Mouse (Mus musculus) stomach, embryonic 14.5 days (tissue): ENCODE data around the gene Gtf3a. TPM values are rescaled to one million over a fixed set of nuclear protein-coding genes. Genes with fewer than 3 reads are reported as not detected.

Experiments
- ATAC-seq: fragments of 200-750 bp; cut with Nextera tagmentation; 2 replicates; pipeline ENCODE4 v1.8.0; 2017; ENCODE audit warnings: low read depth, moderate TSS enrichment; ENCODE audit not compliant: insufficient number of reproducible peaks, insufficient read depth, low FRiP score
- H3K27ac ChIP-seq: fragments of 300-500 bp; sonication (generic); 2 replicates; pipeline ENCODE4 v1.5.1; 2014; ENCODE audit warnings: mild to moderate bottlenecking, low read length, moderate library complexity, mixed read lengths
- H3K27me3 ChIP-seq: fragments of 300-500 bp; sonication (generic); 2 replicates; pipeline ENCODE4 v1.6.1; 2014; ENCODE audit warnings: low read length, control low read depth, mixed read lengths; ENCODE audit not compliant: control insufficient read depth, insufficient read depth
- H3K36me3 ChIP-seq: fragments of 300-500 bp; sonication (generic); 2 replicates; pipeline ENCODE4 v1.6.1; 2014; ENCODE audit warnings: mild to moderate bottlenecking, control low read depth, low read length, moderate library complexity, mixed read lengths; ENCODE audit not compliant: control insufficient read depth, insufficient read depth
- H3K4me1 ChIP-seq: fragments of 300-500 bp; sonication (generic); 2 replicates; pipeline ENCODE4 v1.6.1; 2014; ENCODE audit warnings: low read length, control low read depth, mixed read lengths; ENCODE audit not compliant: control insufficient read depth, insufficient read depth
- H3K4me2 ChIP-seq: fragments of 300-500 bp; sonication (generic); replicated peaks from 2 replicates; pipeline ENCODE4 v1.6.1; 2014; ENCODE audit warnings: low read depth, low read length, control low read depth
- H3K4me3 ChIP-seq: fragments of 300-500 bp; sonication (generic); 2 replicates; pipeline ENCODE4 v1.5.1; 2014; ENCODE audit warnings: low read depth, low read length, control low read depth
- H3K9ac ChIP-seq: fragments of 300-500 bp; sonication (generic); replicated peaks from 2 replicates; pipeline ENCODE4 v1.6.1; 2014; ENCODE audit warnings: low read depth, mild to moderate bottlenecking, control low read depth, low read length, moderate library complexity, mixed read lengths
- H3K9me3 ChIP-seq: fragments of 300-500 bp; sonication (generic); 2 replicates; pipeline ENCODE4 v1.6.1; 2016; ENCODE audit warnings: low read depth, low read length, control low read depth; ENCODE audit not compliant: control insufficient read depth
- WGBS: fragments of 180-500 bp; shearing (Covaris S2); extraction: QIAGEN DNeasy Blood & Tissue Kit; methylation state at CpG from one replicate; pipeline ENCODE4 v1.1.7; 2014; 5-methylcytosine and 5-hydroxymethylcytosine counted together
- polyA plus RNA-seq: library from polyadenylated mRNA; unstranded; fragments of >200 nt; fragmentation: Nextera tagmentation; extraction: Ambion mirVana; gene quantifications from 2 replicates; pipeline ENCODE4 v1.2.1, GENCODE M21; 2014

The Gtf3a gene
- polyA plus RNA-seq, 1 experiment from 2014 or later = 121 TPM

DNA sequence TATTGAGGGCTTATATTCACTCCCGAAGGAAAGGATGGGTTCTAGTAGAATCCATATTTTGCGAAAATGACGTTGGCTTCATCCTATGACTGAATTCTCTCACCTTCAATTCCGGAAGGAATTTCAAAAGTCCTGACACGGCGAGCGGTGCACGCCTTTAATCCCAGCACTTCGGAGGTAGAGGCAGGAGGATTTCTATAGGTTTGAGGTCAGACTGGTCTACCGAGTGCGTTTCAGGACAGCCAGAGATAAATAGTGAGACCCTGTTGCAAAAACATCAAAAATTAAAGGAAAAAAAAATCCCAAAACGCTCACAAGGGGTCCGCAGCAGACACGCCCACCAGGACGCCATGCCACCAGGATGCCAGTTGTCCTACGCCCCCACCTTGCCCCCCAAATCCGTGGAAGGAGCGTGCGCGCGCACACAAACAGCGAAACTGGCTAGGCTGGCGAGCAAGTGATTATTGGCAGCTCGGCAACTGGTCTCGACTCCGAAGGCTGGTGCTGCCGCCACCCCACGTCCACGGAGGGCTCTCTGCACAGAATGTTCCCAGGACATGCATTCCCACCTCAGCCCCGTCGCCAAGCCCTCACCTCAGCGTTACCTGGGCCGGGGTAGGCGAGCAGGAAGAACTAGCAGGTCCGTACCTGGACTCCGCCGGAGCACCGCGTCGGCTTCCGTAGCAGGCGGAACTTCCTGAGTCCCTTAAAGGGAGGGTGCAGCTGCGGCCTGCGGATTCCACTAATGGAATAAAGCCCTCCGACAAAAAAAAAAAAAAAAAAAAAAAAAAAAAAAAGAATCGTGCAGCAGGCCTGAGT is 14.9 kb downstream of the Gtf3a start, which contains the start of gene Mtif3:
Mtif3 (minus strand) TSS at position 683 of the 819 bp plus-strand sequence.
- Histone ChIP-seq H3K27me3 (no peaks in the 10 kb centered on the region), H3K27ac (peak within 1 kb of the TSS; percentile 61; the same call in 1 of the 2 replicates), H3K9ac (peak within 1 kb of the TSS; percentile 69), H3K9me3 (no peaks in the 10 kb centered on the region), H3K4me1 (peaks cover 6% of the 10 kb centered on the region), H3K4me3 (peak within 1 kb of the TSS; percentile 94), H3K4me2 (peak within 1 kb of the TSS; percentile 66), H3K36me3 (peaks cover 11% of the 10 kb centered on the region)
- WGBS = 1% methylated on average over 46 of the region's 46 CpGs
- peak; percentile 82; the same call in 1 of the 2 replicates for ATAC-seq

GRCm38 (mm10) chr5:146963937-146964278 is 15.5 kb downstream of the Gtf3a start:
- H3K27ac ChIP-seq = no peak overlapping the region
- no peaks in the 10 kb centered on the region for H3K27me3 ChIP-seq
- H3K4me1 ChIP-seq = peaks cover 6% of the 10 kb centered on the region
- peak overlapping the region; percentile 41 for H3K4me2 ChIP-seq
- H3K36me3 ChIP-seq = peaks cover 6% of the 10 kb centered on the region; the same call in 1 of the 2 replicates
- 47% methylated on average over 8 of the region's 8 CpGs for WGBS
- no peaks in the 10 kb centered on the region for H3K9me3 ChIP-seq
- no peak for ATAC-seq
- 0 out of 2 replicates have a peak overlapping the region, but pooled peaks have one; percentile 69 for H3K9ac ChIP-seq
- H3K4me3 ChIP-seq = peak overlapping the region; percentile 94

- ATAC-seq = no peak
- 77% methylated on average over 13 of the region's 13 CpGs for WGBS
- H3K4me1 ChIP-seq = no peaks in the 10 kb centered on the region
- H3K4me3 ChIP-seq = no peak overlapping the region
- H3K27me3 ChIP-seq = no peaks in the 10 kb centered on the region
- no peak overlapping the region for H3K9ac ChIP-seq
- no peak overlapping the region for H3K27ac ChIP-seq
- no peaks in the 10 kb centered on the region for H3K36me3 ChIP-seq
- H3K9me3 ChIP-seq = no peaks in the 10 kb centered on the region
- no peak overlapping the region for H3K4me2 ChIP-seq
Measured at GRCm38 (mm10) chr5:146968695-146969393, 20.4 kb downstream of the Gtf3a start.

DNA sequence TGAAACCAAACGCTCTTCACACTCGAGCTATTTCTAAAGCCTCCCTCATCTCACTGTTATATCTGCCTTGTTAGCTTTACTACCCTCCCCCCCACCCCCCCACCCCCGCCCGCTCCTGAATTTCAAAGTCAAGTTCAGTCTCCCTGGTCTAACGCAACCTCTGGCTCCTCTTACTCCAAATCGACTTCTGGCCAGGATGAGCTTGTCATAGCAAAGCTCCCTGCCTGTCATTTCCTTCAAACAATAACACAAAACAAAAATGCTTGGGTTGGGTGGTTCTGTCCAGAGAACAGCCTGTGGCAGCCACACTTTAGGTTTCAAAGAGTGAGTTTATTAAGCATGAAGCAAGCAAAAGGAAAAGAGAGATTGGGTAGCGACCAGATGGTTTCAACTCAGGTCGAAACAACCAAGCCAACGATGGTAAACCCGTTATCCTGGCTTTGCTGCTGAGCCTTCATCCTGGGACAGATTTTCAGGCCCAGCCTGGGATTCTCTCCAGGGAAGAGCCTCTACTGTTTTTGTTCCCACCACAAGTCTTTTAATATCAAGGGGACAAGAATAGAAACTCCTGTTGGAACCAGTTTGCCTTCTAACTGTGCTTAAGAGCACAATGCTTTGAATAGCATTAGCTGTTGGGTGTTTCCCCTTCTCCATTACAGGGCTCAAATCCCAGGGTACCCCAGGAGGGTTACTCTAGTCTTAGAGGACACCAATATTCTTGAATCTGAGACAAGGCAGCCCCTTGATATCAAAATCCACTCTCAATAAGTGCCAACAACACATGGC is 23.5 kb downstream of the Gtf3a start:
- H3K27me3 ChIP-seq = no peaks in the 10 kb centered on the region
- no peak overlapping the region for H3K4me3 ChIP-seq
- H3K4me2 ChIP-seq = no peak overlapping the region
- H3K27ac ChIP-seq = no peak overlapping the region
- 60% methylated on average over 10 of the region's 10 CpGs for WGBS
- no peaks in the 10 kb centered on the region for H3K9me3 ChIP-seq
- H3K9ac ChIP-seq = no peak overlapping the region
- no peaks in the 10 kb centered on the region for H3K36me3 ChIP-seq
- peaks cover 6% of the 10 kb centered on the region; the same call in 1 of the 2 replicates for H3K4me1 ChIP-seq
- ATAC-seq = no peak

DNA sequence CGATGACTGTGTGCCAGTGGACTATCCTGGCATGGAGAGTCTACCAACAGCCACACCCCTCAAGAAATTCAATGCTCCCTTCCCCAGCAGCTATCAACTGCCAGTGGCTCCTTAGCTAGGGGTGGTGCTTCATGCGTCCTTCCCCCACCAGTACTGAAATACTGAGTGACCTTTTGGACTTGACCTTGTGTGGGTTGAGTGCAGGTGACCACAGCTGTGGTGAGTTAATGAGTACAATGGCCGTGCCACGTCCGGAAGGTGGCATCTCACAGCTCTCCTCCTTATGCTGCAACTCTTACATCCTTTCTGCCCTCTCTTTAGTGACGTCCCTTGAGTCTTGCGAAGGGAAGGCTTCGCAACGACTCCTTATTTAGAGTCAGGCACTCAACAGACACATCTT is 24.9 kb downstream of the Gtf3a start:
- no peak overlapping the region for H3K27ac ChIP-seq
- H3K4me2 ChIP-seq = no peak overlapping the region
- no peaks in the 10 kb centered on the region for H3K9me3 ChIP-seq
- peaks cover 6% of the 10 kb centered on the region; the same call in 1 of the 2 replicates for H3K4me1 ChIP-seq
- no peak overlapping the region for H3K9ac ChIP-seq
- WGBS = 89% methylated on average over 9 of the region's 9 CpGs
- no peaks in the 10 kb centered on the region for H3K27me3 ChIP-seq
- H3K36me3 ChIP-seq = no peaks in the 10 kb centered on the region
- H3K4me3 ChIP-seq = no peak overlapping the region
- no peak for ATAC-seq

DNA sequence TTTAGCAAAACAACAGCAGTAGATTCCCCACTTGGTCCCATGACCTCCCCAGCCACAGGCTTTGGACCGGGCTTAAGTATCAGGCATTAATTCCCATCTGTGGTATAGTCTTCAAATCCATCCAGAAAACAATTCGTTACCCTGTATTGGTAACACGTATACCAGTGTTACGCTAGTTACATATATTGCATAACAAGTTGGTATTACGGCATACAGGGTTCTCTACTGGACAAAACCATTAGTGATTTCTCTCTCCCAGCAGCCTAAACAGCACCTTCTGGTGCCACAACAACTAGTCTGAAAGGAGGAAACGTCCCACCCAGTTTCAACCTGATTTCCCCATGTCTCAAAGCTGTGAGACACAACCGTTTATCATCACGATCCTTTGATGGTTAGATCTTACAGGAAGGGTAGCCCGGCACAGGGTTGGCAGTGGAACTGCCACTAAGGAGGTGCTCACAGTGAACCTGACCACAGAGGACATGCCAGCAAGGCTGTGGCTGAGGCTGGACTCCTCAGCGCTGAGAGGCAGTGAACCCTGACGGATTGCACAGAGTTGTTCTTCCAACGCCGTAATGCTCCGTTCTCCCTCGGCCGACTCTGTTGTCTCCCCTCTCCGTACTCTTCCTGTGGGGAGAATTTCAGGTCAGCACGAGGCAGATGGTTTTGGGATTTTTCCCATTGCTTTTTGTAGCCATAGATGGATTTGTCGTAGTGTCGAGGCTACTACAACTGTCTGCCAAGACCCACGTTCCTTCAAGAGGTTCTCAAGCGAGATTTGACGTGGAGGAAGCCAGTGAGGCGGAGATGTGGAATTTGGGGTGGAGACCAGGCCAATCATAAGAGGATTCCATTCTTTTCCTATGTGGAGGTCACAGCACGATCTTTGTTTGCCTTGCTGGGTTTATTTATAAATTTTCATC is 25.7 kb downstream of the Gtf3a start:
- Histone ChIP-seq H3K9me3 (no peaks in the 10 kb centered on the region), H3K9ac (no peak overlapping the region), H3K27me3 (no peaks in the 10 kb centered on the region), H3K4me2 (peak overlapping the region; percentile 17; the same call in 1 of the 2 replicates), H3K4me3 (no peak overlapping the region), H3K36me3 (no peaks in the 10 kb centered on the region), H3K4me1 (peaks cover 6% of the 10 kb centered on the region; the same call in 1 of the 2 replicates), H3K27ac (no peak overlapping the region; the same call in 1 of the 2 replicates)
- 66% methylated on average over 25 of the region's 25 CpGs for WGBS
- no peak for ATAC-seq

GRCm38 (mm10) chr5:146974781-146975123 is 26.3 kb downstream of the Gtf3a start:
- H3K4me2 ChIP-seq = peak overlapping the region; percentile 17; the same call in 1 of the 2 replicates
- H3K27ac ChIP-seq = peak overlapping the region; percentile 24; the same call in 1 of the 2 replicates
- no peaks in the 10 kb centered on the region for H3K9me3 ChIP-seq
- H3K36me3 ChIP-seq = no peaks in the 10 kb centered on the region
- H3K4me1 ChIP-seq = peaks cover 6% of the 10 kb centered on the region; the same call in 1 of the 2 replicates
- whole genome bisulfite sequencing = 16% methylated on average over 13 of the region's 13 CpGs
- no peak for ATAC-seq
- H3K27me3 ChIP-seq = no peaks in the 10 kb centered on the region
- H3K9ac ChIP-seq = no peak overlapping the region
- no peak overlapping the region for H3K4me3 ChIP-seq
